Mouse (Mus musculus): ENCODE measurements around the gene Crkl.

Crkl gene

GRCm38 (mm10) chr16:17486505-17486904 lies 34.7 kb downstream of the Crkl start:
- in situ Hi-C loops (cut with MboI, MseI): no loop called here

DNA sequence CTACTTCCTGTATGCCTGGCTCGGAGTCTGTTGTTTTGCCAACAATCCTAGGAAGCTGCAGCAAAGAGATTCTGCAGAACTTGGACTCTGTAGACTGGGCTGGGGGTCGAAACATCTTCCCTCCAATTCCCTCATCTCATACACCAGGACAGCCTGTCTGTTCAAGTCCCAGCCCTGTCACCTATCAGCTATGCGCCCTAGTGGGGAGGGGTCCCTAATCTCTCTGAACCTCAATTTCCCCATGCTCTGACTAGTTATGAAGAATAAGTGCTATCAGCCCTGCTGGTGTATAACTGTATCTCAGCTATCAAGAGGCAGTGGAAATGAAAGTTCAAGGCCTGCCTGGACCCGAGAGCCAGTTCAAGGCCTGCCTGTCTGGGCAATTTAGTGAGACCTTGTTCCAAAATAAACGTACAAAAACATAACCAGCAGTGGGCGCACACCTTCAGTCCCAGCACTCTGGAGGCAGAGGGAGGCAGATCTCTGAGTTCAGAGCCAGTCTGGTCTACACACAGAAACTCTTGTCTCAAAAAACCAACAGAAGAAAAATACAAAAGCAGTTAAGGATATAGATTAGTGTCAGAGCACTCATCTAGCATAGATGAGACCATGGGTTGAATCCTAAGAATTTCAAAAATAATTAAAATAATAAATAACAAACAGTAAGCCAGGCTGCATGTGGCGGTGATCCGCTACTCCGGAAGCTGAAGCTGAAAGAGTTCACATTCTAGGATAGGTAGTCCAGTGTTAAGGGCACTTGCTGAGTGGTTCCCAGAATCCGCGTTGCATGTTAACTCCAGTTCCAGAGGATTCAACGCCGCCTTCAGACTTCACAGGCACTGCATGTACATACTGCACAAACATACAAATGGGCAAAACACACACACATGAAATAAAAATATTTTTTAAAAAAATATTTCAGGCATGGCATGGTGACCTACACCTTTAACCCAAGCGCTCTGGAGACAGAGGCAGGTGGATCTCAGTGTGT lies 37.0 kb downstream of the Crkl start:
- in situ Hi-C loops (cut with MboI, MseI): no loop called here

DNA sequence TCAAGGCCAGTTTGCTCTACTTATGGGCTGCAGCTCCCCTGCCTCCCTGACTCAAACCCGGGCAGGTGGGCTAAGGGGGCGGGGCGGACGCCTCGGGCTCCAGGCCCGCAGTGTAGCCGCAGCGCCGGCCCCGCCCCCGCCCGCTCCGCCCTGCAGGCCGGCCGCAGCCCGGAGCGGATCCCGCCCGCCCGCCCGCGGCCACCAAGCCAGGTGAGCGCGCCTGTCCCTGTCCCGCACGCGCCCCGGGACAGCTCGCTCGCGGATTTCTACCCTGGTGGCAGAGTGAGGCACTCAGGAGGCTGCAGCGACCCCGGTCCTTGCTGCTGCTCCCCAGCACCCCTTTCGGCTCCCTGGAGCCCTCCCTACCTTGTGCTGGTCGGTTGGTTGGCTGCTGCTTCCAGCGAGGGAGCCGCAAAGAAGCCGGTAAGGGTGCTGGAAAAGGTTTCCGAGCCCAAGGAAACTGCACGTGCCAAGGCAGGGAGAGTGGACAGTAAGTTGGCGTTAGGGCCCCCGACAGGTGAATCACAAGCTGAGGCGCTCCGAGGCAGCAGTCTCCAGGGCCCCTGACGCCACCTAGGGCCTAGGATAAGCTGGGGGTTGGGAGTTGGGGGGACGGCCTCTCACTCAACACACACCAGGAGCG lies 37.8 kb downstream of the Crkl start, which contains the start of gene Aifm3:
Gene Aifm3, plus strand, starts transcription at position 143 of the 643 bp plus-strand sequence.
- in situ Hi-C loops (cut with MboI, MseI): loop anchor here (10.0 kb wide), 1 partner anchor 885 kb away; the partner anchor contains the start of gene Fgd4

- in situ Hi-C loops (cut with MboI, MseI): loop anchor here (10.0 kb wide), 1 partner anchor 886 kb away; the partner anchor contains the start of gene Fgd4
These were observed 39.4 kb downstream of the Crkl start for GRCm38 (mm10) chr16:17491154-17491553.

- in situ Hi-C loops (cut with MboI, MseI): loop anchor here (10.0 kb wide), 1 partner anchor 887 kb away; the partner anchor contains the start of gene Fgd4
These were observed 40.2 kb downstream of the Crkl start for GRCm38 (mm10) chr16:17491896-17492561.

DNA sequence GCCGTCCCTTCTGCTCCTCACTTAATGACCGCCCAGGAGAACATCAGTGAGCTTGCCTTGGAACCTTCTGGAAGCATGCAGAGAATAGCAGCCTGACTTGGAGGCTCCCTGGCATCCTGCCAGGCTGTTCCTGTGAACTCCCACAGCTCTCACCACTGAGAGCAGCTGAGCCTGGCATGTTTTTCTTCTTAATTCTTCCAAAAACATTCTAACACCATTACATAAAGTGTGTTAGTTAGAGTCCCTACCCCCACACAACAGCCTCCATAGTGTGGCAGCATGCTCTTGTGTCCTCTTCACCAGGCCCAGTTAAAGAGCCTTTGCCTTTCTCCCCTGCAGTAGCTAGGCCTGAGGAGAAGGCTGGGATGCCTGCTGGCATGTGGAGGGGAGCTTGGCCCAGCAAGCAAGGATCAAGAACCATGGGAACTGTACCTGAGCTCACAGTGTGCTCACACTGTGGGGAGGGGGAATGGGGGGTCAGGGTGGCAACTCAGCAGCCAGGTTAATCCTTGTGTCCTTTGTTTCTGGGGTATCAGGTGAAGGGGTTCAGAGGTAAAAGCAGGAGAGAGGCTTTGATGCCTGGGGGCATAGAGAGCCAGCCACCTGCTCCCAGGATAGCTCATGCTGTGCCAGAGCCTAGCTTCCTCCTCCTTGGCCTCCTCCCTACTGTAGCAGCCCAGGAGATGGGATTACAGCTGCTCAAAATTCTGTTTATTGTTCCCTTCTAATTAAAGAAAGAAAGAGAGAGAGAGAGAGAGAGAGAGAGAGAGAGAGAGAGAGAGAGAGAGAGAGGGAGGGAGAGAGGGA lies 44.9 kb downstream of the Crkl start:
- in situ Hi-C loops (cut with MboI, MseI): loop anchor here (10.0 kb wide), 1 partner anchor 892 kb away; the partner anchor contains the start of gene Fgd4

- in situ Hi-C loops (cut with MboI, MseI): loop anchor here (10.0 kb wide), 1 partner anchor 895 kb away; the partner anchor contains the start of gene Fgd4
These were observed 47.6 kb downstream of the Crkl start for GRCm38 (mm10) chr16:17499249-17499883.

DNA sequence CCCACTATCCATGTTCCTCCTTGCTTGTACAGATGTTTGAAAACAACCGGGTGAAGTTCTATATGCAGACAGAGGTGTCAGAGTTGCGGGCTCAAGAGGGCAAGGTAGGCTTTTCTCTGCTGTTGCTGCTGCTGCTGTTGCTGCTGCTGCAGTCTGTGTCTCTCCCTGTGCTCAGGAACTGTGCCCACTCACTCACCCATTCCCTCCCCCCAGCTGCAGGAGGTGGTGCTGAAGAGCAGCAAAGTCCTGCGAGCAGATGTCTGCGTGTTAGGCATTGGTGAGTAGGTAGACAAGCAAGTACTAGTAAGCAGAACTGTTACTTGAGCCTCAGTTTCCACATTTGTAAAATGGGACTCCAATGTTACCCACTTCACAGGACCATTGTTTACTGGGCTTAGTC lies 50.9 kb downstream of the Crkl start:
- in situ Hi-C loops (cut with MboI, MseI): loop anchor here (10.0 kb wide), 1 partner anchor 748 kb away; no protein-coding TSS in a partner anchor

DNA sequence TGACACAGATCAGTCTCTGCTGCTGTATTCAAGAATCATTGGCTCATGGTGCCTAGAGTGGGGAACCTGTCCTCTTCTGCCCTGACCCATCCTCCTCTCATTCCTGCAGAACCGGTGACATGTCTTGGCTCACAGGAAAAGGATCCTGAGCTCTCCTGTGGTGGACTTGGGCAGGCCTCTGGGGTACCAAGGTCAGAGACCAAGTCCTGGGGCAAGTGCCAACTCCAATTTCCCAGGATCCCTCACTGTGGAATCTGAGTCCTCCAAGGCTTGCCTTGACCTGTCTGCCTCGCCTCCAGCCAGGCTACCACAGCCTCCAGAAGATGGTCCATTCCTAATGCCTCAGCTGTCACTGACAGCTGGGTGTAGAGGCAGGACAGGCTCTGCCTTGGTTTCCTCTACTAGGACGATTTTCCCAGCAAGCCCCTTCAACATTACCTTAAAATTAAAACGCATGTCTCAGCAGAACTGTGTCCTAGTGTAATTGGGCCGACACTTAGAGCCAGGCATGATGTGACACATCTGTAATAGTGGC lies 55.3 kb downstream of the Crkl start:
- in situ Hi-C loops (cut with MboI, MseI): loop anchor here (10.0 kb wide), 1 partner anchor 752 kb away; no protein-coding TSS in a partner anchor

- in situ Hi-C loops (cut with MboI, MseI): loop anchor here (10.0 kb wide), 1 partner anchor 753 kb away; no protein-coding TSS in a partner anchor
These were observed 56.2 kb downstream of the Crkl start for GRCm38 (mm10) chr16:17508031-17508430.

DNA sequence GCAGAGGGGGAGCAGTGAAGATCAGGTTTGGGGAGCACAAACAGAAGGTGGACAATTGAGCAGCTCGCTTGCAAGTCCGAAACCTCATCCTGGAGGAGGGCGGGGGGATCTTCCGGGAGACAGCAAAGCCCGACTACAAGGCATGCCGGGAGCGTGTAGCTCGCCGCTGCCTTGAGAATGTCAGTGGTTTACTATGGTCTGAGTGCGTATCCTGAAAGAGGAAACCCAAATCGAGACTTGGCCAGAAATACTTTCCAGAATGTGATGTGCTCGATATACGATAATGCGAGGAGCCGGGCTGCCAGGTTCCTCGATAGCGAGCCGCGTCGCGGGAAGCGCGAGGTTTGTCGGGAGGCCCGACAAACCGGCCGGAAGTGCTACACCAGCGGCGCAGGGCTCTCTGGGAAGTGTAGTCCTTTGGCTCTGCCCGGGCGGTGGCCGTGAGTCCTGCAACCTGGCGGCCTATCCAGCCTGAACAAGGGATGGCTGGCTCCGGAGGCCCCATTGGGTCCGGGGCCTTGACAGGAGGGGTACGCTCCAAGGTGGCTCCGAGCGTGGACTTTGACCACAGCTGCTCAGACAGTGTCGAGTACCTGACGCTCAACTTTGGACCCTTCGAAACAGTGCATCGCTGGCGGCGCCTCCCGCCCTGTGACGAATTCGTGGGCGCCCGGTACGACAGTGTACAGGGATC lies 56.9 kb downstream of the Crkl start, which contains the start of gene Lztr1:
Gene Lztr1, plus strand, starts transcription at position 143 of the 694 bp plus-strand sequence.
- in situ Hi-C loops (cut with MboI, MseI): loop anchor here (10.0 kb wide), 1 partner anchor 754 kb away; no protein-coding TSS in a partner anchor

DNA sequence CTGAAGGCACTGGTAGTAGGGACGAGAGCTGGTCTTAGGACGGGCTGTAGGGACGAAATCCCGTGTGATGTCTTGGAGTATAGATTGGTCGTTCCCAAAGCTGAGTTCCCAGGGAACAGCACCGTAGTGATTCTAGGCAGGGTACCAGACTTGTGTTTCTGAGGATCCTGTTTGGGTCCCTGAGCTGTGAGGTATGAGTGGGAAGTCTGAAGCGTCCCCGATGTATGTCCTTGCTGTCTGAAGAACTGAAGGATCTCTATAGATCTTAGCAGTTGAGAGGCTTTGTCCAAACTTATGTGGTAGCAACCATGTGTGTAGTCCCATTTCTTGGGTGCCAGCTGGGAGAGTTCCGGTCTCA lies 57.4 kb downstream of the Crkl start:
- in situ Hi-C loops (cut with MboI, MseI): loop anchor here (10.0 kb wide), 1 partner anchor 754 kb away; no protein-coding TSS in a partner anchor

GRCm38 (mm10) chr16:17510143-17510542 lies 58.4 kb downstream of the Crkl start:
- in situ Hi-C loops (cut with MboI, MseI): no loop called here

DNA sequence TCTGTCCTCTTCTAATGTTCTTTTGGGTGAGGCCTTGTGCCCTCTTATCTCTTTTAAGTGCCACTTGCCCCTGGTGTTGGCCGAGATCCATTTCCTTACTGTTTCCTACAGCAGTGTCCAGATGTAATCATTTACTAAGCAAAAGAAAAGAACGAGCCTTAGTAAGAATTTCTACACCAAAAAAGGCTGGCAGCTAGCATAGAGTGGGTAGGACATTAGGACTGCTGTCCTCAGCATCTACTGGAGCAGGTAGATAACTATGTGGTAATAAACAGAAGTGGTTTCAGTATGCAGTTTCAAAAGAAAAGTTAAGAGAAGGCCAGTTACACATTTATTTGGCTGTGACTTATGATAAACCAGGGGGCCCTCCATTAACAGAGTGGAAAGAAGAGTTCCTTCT lies 58.9 kb downstream of the Crkl start:
- in situ Hi-C loops (cut with MboI, MseI): no loop called here

GRCm38 (mm10) chr16:17511431-17511830 lies 59.6 kb downstream of the Crkl start:
- in situ Hi-C loops (cut with MboI, MseI): no loop called here

- in situ Hi-C loops (cut with MboI, MseI): no loop called here
These were observed 67.1 kb downstream of the Crkl start for GRCm38 (mm10) chr16:17518910-17519309.

GRCm38 (mm10) chr16:17524156-17524555 lies 72.4 kb downstream of the Crkl start:
- in situ Hi-C loops (cut with MboI, MseI): loop anchor here (10.0 kb wide), 1 partner anchor 721 kb away; the partner anchor contains the start of genes Ranbp1 and Trmt2a

- in situ Hi-C loops (cut with MboI, MseI): loop anchor here (10.0 kb wide), 1 partner anchor 719 kb away; the partner anchor contains the start of genes Ranbp1 and Trmt2a
These were observed 73.7 kb downstream of the Crkl start for GRCm38 (mm10) chr16:17525524-17525923.

- in situ Hi-C loops (cut with MboI, MseI): loop anchor here (10.0 kb wide), 1 partner anchor 719 kb away; the partner anchor contains the start of genes Ranbp1 and Trmt2a
These were observed 74.4 kb downstream of the Crkl start for GRCm38 (mm10) chr16:17526223-17526622.
